Comparison of ENCODE assay signal across 20 mouse cellular contexts in genomic region chr14:7869796-7870195, GRCm38 (mm10).
"Had no signal": no experiment of that assay in that cellular context is flagged by ENCODE, and none has a peak within 500 bp of the region (broad histone marks: within the 10 kb centered on the region; RNA-seq: fewer than 3 reads in every experiment).

No protein-coding gene starts in this region.

- H3K27ac ChIP-seq: kidney, embryonic 15.5 days; limb, embryonic 12.5 days; limb, embryonic 15.5 days; liver, embryonic 14.5 days; macrophage; midbrain, embryonic 12.5 days; midbrain, embryonic 15.5 days; neural tube, embryonic 12.5 days; neural tube, embryonic 15.5 days; stomach, embryonic 15.5 days had no signal

- DNase-seq: kidney, adult 8-10 months; kidney, postnatal 10 days; kidney, postnatal 36 days; left cerebral cortex, postnatal 4 days; liver, postnatal 0 days; lung, embryonic 14.5 days; retina, postnatal 1 day; right cerebral cortex, postnatal 25 days; spleen, adult 18-20 months; thymus, postnatal 25 days had no signal

- H3K4me1 ChIP-seq: midbrain, embryonic 12.5 days; midbrain, embryonic 15.5 days; neural tube, embryonic 12.5 days; stomach, embryonic 15.5 days had no signal

- H3K4me3 ChIP-seq: kidney, embryonic 15.5 days; limb, embryonic 12.5 days; limb, embryonic 15.5 days; midbrain, embryonic 12.5 days; midbrain, embryonic 15.5 days; neural tube, embryonic 12.5 days; neural tube, embryonic 15.5 days; stomach, embryonic 15.5 days had no signal
